Mouse (Mus musculus) heart, postnatal 0 days (tissue): Measurements from ENCODE around the gene Srpk2. TPM values are rescaled to one million over a fixed set of nuclear protein-coding genes. Genes with fewer than 3 reads are reported as not detected.

Experiments used
- ATAC-seq: fragments of 200-750 bp; cut with Nextera tagmentation; 2 replicates; pipeline ENCODE4 v1.8.0; 2017; ENCODE audit warnings: low read depth, moderate number of reproducible peaks, moderate library complexity; ENCODE audit not compliant: insufficient read depth
- DNase-seq: peaks from one replicate; pipeline ENCODE4 v3.0.0-alpha.2; 2016; ENCODE audit warnings: low spot score
- H3K27ac ChIP-seq: fragments of 300-500 bp; sonication (generic); 2 replicates; pipeline ENCODE4 v1.5.1; 2014; ENCODE audit warnings: low read depth, mild to moderate bottlenecking
- H3K27me3 ChIP-seq: fragments of 300-500 bp; sonication (generic); 2 replicates; pipeline ENCODE4 v1.6.1; 2014; ENCODE audit warnings: low read length, mixed read lengths; ENCODE audit not compliant: control insufficient read depth, insufficient read depth
- H3K36me3 ChIP-seq: fragments of 300-500 bp; sonication (generic); replicated peaks from 2 replicates; pipeline ENCODE4 v1.6.1; 2014; ENCODE audit warnings: low read length, mixed read lengths; ENCODE audit not compliant: control insufficient read depth, insufficient read depth
- H3K4me1 ChIP-seq: fragments of 300-500 bp; sonication (generic); 2 replicates; pipeline ENCODE4 v1.6.1; 2014; ENCODE audit warnings: antibody characterized with exemption; ENCODE audit not compliant: control insufficient read depth, insufficient read depth
- H3K4me2 ChIP-seq: fragments of 300-500 bp; sonication (generic); 2 replicates; pipeline ENCODE4 v1.6.1; 2014; ENCODE audit warnings: low read depth, mild to moderate bottlenecking, low read length, moderate library complexity
- H3K4me3 ChIP-seq: fragments of 300-500 bp; sonication (generic); 2 replicates; pipeline ENCODE4 v1.5.1; 2014; ENCODE audit warnings: low read depth, low read length
- H3K9ac ChIP-seq: fragments of 300-500 bp; sonication (generic); replicated peaks from 2 replicates; pipeline ENCODE4 v1.6.1; 2014; ENCODE audit warnings: low read depth, low read length, mixed read lengths
- H3K9me3 ChIP-seq: fragments of 300-500 bp; sonication (generic); replicated peaks from 2 replicates; pipeline ENCODE4 v1.6.1; 2016; ENCODE audit warnings: low read length; ENCODE audit not compliant: control insufficient read depth
- CTCF ChIP-seq: IDR thresholded peaks from 2 replicates; pipeline ENCODE4 v1.5.1; 2016; ENCODE audit warnings: antibody characterized with exemption, control low read depth, low read depth
- EP300 ChIP-seq: IDR thresholded peaks from 2 replicates; pipeline ENCODE4 v1.6.1; 2016; ENCODE audit warnings: antibody characterized with exemption, low read depth
- WGBS: fragments of 180-500 bp; shearing (Covaris S2); extraction: QIAGEN DNeasy Blood & Tissue Kit; methylation state at CpG from one replicate; pipeline ENCODE4 v1.1.7; 2014; 5-methylcytosine and 5-hydroxymethylcytosine counted together
- polyA plus RNA-seq: library from polyadenylated mRNA; unstranded; fragments of >200 nt; fragmentation: Nextera tagmentation; extraction: Ambion mirVana; gene quantifications from 2 replicates; pipeline ENCODE4 v1.2.1, GENCODE M21; 2015
- total RNA-seq: library from RNA; depleted of rRNA; stranded (reverse); fragments of >200 nt; gene quantifications from 2 replicates; pipeline ENCODE4 v1.2.3, GENCODE M21; 2014; ENCODE audit warnings: low replicate concordance

Gene Srpk2
- total and polyA plus RNA-seq, 2 experiments from 2014 or later = 14.7 to 52.9 TPM

DNA sequence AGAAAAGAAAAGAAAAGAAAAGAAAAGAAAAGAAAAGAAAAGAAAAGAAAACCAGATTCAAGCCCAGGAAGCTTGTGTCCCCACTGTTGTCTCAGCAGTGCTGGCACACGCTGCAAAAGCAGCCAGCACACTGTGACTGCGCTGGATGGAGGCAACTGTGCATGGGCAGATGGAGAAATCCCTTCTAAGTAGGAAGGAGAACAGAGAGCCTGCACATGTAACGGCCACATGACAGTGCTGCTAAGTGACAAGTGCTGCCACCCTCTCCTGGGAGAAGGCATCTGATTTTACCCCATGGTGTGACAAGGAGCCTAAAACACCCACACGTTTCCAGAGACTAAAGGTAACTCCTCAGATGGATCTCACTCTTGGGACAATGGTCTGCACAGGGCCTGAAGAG lies 166.6 kb downstream of the Srpk2 start:
- Histone ChIP-seq H3K9ac (no peak overlapping the region), H3K4me3 (no peak overlapping the region), H3K27me3 (no peaks in the 10 kb centered on the region), H3K4me2 (no peak overlapping the region), H3K4me1 (peaks cover 27% of the 10 kb centered on the region), H3K27ac (peak overlapping the region; percentile 87), H3K9me3 (no peaks in the 10 kb centered on the region), H3K36me3 (peaks cover 42% of the 10 kb centered on the region)
- no peak for ATAC-seq
- WGBS = 55% methylated on average over 4 of the region's 4 CpGs
- no peak for TF ChIP-seq CTCF
- no peak for TF ChIP-seq EP300
- DNase-seq = no peak

DNA sequence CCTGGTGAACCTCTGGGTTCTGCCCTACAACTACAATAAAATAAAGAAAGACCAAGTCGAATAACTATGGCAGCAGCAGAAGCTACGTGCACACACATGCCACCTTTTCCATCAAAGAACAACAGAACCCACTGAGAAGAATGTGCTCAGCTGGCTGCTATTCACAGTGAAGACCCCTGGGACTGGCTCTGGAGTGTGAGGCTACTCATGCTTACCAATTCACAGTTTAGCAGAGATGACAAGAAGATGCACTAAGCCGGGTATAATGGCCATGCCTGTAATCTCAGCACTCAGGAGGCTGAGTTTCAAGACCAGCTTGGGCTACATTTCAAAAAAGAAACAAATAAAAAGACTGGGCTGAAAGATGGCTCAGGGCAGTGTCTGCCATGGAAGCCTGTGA lies 167.5 kb downstream of the Srpk2 start:
- H3K27me3 ChIP-seq = no peaks in the 10 kb centered on the region
- no peak overlapping the region for H3K27ac ChIP-seq
- WGBS = 88% methylated on average over 3 of the region's 3 CpGs
- H3K4me2 ChIP-seq = no peak overlapping the region
- H3K4me3 ChIP-seq = no peak overlapping the region
- H3K36me3 ChIP-seq = peaks cover 46% of the 10 kb centered on the region
- H3K4me1 ChIP-seq = peaks cover 27% of the 10 kb centered on the region
- no peaks in the 10 kb centered on the region for H3K9me3 ChIP-seq
- no peak for TF ChIP-seq EP300
- no peak for TF ChIP-seq CTCF
- no peak for DNase-seq
- no peak overlapping the region for H3K9ac ChIP-seq
- ATAC-seq = no peak

DNA sequence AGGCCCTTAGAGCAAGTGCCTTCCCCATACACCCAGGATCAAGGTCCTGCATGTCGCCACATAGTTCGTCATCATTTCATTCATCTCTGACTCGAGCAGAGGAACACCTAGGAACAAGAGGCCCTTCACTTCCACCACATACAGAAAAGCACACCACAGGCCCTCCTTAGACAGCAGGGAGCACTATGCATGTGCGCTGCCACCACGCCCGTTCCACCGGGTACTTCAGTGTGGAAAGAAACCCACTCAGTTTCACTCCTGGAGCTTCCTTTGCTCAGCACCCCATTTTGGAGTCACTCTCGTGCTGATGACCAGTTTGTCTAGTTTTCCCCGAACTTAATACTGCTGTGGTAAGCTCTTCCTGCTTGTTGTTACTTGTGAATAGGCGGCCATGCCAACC lies 169.4 kb downstream of the Srpk2 start:
- H3K4me3 ChIP-seq = no peak overlapping the region

DNA sequence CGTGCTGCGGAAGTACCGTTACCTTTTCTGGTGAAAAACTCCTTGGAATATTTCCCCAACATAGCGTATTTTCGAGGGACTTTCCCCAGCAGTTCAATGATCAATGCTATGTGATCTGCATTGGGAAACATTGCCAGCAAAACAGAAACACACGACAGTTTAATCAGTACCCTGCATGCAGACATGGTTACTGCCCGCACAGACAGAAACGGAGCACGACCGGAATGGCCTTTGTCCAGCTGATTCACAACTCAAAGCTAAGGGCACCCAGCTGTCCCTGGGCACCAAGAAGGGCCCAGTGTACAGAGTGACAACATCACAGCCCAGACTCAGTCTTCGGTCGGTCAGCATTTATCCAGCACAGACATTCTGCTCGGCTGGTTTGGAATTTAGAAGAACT lies 170.9 kb downstream of the Srpk2 start:
- Histone ChIP-seq H3K27ac (no peak overlapping the region), H3K4me1 (peaks cover 8% of the 10 kb centered on the region), H3K9me3 (no peaks in the 10 kb centered on the region), H3K27me3 (no peaks in the 10 kb centered on the region), H3K4me3 (no peak overlapping the region), H3K9ac (no peak overlapping the region), H3K4me2 (no peak overlapping the region), H3K36me3 (peaks cover 46% of the 10 kb centered on the region)
- 92% methylated on average over 13 of the region's 13 CpGs for WGBS
- ATAC-seq (no peak), DNase-seq (no peak)
- no peak for TF ChIP-seq CTCF
- no peak for TF ChIP-seq EP300

More for the DNA sequence above, 169.4 kb downstream of the Srpk2 start:
- 89% methylated on average over 10 of the region's 10 CpGs for WGBS
- ATAC-seq = no peak
- DNase-seq = no peak
- Histone ChIP-seq H3K27me3 (no peaks in the 10 kb centered on the region), H3K4me1 (peaks cover 23% of the 10 kb centered on the region), H3K36me3 (peaks cover 46% of the 10 kb centered on the region), H3K9me3 (no peaks in the 10 kb centered on the region), H3K9ac (no peak overlapping the region), H3K4me2 (no peak overlapping the region), H3K27ac (no peak overlapping the region)
- TF ChIP-seq EP300 (no peak), CTCF (no peak)

DNA sequence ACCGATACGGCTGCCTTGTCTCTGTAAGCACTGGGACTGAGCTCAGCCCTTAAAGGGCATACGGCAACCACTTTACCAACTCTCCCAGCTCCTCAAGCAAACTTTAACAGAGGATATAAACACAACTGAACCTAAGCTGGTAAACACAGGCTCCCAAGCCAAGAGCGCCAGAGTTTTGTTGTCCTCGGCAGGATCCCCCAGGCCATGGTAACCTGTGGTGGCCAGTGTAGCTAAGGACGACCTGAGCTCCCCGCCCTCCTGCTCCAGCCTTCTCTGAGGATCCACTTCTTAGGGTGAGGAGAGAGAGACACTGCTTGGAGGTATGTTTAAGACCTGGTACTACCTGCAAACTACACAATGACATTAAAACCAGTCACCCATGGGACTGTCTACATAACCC lies 171.9 kb downstream of the Srpk2 start:
- H3K36me3 ChIP-seq = peaks cover 47% of the 10 kb centered on the region
- H3K9ac ChIP-seq = no peak overlapping the region
- ATAC-seq (no peak), DNase-seq (no peak)
- no peaks in the 10 kb centered on the region for H3K27me3 ChIP-seq
- H3K4me2 ChIP-seq = no peak overlapping the region
- no peaks in the 10 kb centered on the region for H3K4me1 ChIP-seq
- no peak overlapping the region for H3K4me3 ChIP-seq
- 96% methylated on average over 7 of the region's 7 CpGs for WGBS
- TF ChIP-seq CTCF (no peak), EP300 (no peak)
- H3K27ac ChIP-seq = no peak overlapping the region
- no peaks in the 10 kb centered on the region for H3K9me3 ChIP-seq

DNA sequence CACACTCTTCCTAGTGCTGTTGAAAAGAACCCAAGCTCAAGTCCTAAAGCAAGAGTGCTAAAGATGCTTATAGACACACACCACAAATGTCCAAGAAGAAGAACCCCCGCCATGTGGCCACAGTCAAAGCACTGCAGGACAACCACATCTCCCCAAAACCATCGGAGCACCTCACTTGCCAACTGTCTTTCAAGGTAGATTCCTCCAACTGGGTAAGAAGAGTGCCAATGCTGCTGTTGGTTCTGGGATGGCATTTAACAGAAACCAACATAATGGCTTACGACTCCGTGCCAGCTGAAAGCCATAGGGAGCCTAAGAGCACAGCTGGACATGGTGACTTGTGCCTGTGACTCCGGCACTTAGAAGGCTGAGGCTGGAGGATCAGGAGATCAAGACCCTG lies 173.0 kb downstream of the Srpk2 start:
- Histone ChIP-seq H3K9ac (no peak overlapping the region), H3K36me3 (peaks cover 40% of the 10 kb centered on the region), H3K27me3 (no peaks in the 10 kb centered on the region), H3K27ac (no peak overlapping the region), H3K4me1 (no peaks in the 10 kb centered on the region), H3K4me3 (no peak overlapping the region), H3K4me2 (no peak overlapping the region), H3K9me3 (no peaks in the 10 kb centered on the region)
- 96% methylated on average over 5 of the region's 5 CpGs for WGBS
- no peak for ATAC-seq
- no peak for DNase-seq
- TF ChIP-seq CTCF = no peak
- no peak for TF ChIP-seq EP300
